Mouse (Mus musculus) embryo, embryonic 9.5 days (tissue): ENCODE measurements around the gene Atp5s.
A peak's percentile ranks its signal among the peaks of the same experiment; 100 is the strongest.

Source experiments
- DNase-seq: peaks from one replicate; pipeline ENCODE4 v3.0.0-alpha.2; 2017; ENCODE audit errors: extremely low spot score

The Atp5s gene

GRCm38 (mm10) chr12:69724711-69725460 is at the start of gene Atp5s, which contains the start of gene L2hgdh:
Gene Atp5s, plus strand, starts transcription at chr12:69724950.
Gene L2hgdh, minus strand, starts transcription at chr12:69724873.
- DNase-seq = peak; percentile 98

- no peak for DNase-seq
These were observed 48.6 kb upstream of the Atp5s start for GRCm38 (mm10) chr12:69676157-69676556.

- DNase-seq = peak; percentile 64
These were observed 43.9 kb upstream of the Atp5s start for GRCm38 (mm10) chr12:69680635-69681565.

- no peak for DNase-seq
These were observed 43.1 kb upstream of the Atp5s start, which contains the start of gene Sos2 for GRCm38 (mm10) chr12:69681566-69682061. Gene Sos2, minus strand, starts transcription at chr12:69681852.

- DNase-seq = peak; percentile 86
These were observed 42.5 kb upstream of the Atp5s start for GRCm38 (mm10) chr12:69682065-69682787.

GRCm38 (mm10) chr12:69682788-69683419 is 41.8 kb upstream of the Atp5s start:
- DNase-seq = peak; percentile 10

- DNase-seq = no peak
These were observed 41.2 kb upstream of the Atp5s start for GRCm38 (mm10) chr12:69683537-69683936.

GRCm38 (mm10) chr12:69688368-69688767 is 36.4 kb upstream of the Atp5s start:
- no peak for DNase-seq

- no peak for DNase-seq
These were observed 35.7 kb upstream of the Atp5s start for GRCm38 (mm10) chr12:69689094-69689493.

GRCm38 (mm10) chr12:69690714-69691113 is 34.0 kb upstream of the Atp5s start:
- DNase-seq = no peak

- DNase-seq = no peak
These were observed 31.3 kb upstream of the Atp5s start for GRCm38 (mm10) chr12:69693471-69693870.

GRCm38 (mm10) chr12:69696746-69697145 is 28.0 kb upstream of the Atp5s start:
- peak; percentile 26 for DNase-seq

GRCm38 (mm10) chr12:69698352-69698751 is 26.4 kb upstream of the Atp5s start:
- no peak for DNase-seq

- DNase-seq = no peak
These were observed 19.8 kb upstream of the Atp5s start for GRCm38 (mm10) chr12:69704799-69705458.

- DNase-seq = no peak
These were observed 11.1 kb upstream of the Atp5s start for GRCm38 (mm10) chr12:69713628-69714027.

GRCm38 (mm10) chr12:69722857-69723256 is 1.9 kb upstream of the Atp5s start:
- no peak for DNase-seq

- no peak for DNase-seq
These were observed 1.4 kb upstream of the Atp5s start for GRCm38 (mm10) chr12:69723376-69723775.

- DNase-seq = no peak
These were observed 586 bp upstream of the Atp5s start for GRCm38 (mm10) chr12:69724018-69724710.

GRCm38 (mm10) chr12:69729246-69729645 is 4.5 kb downstream of the Atp5s start:
- no peak for DNase-seq

GRCm38 (mm10) chr12:69730306-69730705 is 5.6 kb downstream of the Atp5s start:
- no peak for DNase-seq
